Mouse (Mus musculus): ENCODE results near the gene Gsdma3. TPM values are rescaled to one million over a fixed set of nuclear protein-coding genes. Genes with fewer than 3 reads are reported as not detected.

The Gsdma3 gene
- polyA plus RNA-seq, 1 experiment = not detected

DNA sequence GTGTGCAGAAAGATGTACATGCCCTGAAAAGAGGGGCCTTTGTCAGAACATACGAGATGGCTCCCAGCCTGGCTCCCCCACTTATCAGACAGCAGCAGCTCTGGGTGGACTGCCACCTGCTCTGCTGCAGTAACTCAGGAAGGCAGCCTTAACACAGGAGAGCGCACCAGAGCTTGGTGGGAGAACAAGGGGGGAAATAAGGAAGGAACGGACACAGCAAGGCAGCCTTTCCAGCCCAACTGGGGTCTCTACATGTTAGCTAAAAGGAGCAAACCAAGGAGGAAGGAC is 43.0 kb upstream of the Gsdma3 start:
- Histone ChIP-seq H3K4me1 (ENCODE audit: control insufficient read depth, insufficient read depth, insufficient read length) (peaks cover 3% of the 10 kb centered on the region; the same call in 1 of the 2 replicates), H3K27me3 (ENCODE audit: control insufficient read depth, insufficient read depth, low read length) (no peaks in the 10 kb centered on the region), H3K36me3 (ENCODE audit: control insufficient read depth, insufficient read depth, low read length) (peaks cover 14% of the 10 kb centered on the region), H3K27ac (ENCODE audit: insufficient read depth, low read length) (peak overlapping the region; percentile 32; the same call in 1 of the 2 replicates), H3K4me3 (ENCODE audit: extremely low read depth, insufficient read depth, insufficient read length) (no peak overlapping the region)
- WGBS = 73% methylated on average over 3 of the region's 3 CpGs
- TF ChIP-seq POLR2A (IDR thresholded peaks at IDR 0.05; ENCODE audit: low read depth, low read length) (no peak), CTCF (IDR thresholded peaks at IDR 0.05; ENCODE audit: extremely low read depth, insufficient read depth, insufficient read length, insufficient replicate concordance) (no peak)
- DNase-seq (ENCODE audit: low read depth in 1 of 2, low spot score in 2 of 2) = no peak

DNA sequence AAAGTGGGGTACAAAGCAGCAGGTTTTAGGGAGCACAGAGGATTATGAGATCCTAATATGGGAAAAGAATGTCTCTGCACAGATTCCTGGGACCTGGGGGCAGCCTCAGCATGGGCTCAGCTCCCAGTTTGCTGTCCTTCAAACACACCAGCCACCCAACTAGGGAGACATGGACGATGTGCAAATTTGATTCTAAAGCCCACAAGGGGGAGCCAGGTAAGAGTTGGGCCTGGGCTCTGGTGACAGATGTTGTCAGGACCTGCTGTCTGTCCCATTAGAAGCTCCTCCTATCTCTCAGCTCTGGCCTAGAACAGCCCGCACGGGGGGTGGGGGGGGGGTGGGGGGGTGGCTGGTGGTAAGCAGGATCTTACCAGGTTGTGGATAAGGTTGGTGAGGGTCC is 42.6 kb upstream of the Gsdma3 start:
- WGBS = 38% methylated on average over 3 of the region's 3 CpGs
- H3K36me3 ChIP-seq (ENCODE audit: control insufficient read depth, insufficient read depth, low read length) = peaks cover 14% of the 10 kb centered on the region
- H3K27ac ChIP-seq (ENCODE audit: insufficient read depth, low read length) = peak overlapping the region; percentile 32; the same call in 1 of the 2 replicates
- no peak for DNase-seq (ENCODE audit: low read depth in 1 of 2, low spot score in 2 of 2)
- no peak overlapping the region for H3K4me3 ChIP-seq (ENCODE audit: extremely low read depth, insufficient read depth, insufficient read length)
- TF ChIP-seq POLR2A (IDR thresholded peaks at IDR 0.05; ENCODE audit: low read depth, low read length) = no peak
- H3K4me1 ChIP-seq (ENCODE audit: control insufficient read depth, insufficient read depth, insufficient read length) = peaks cover 3% of the 10 kb centered on the region; the same call in 1 of the 2 replicates
- no peaks in the 10 kb centered on the region for H3K27me3 ChIP-seq (ENCODE audit: control insufficient read depth, insufficient read depth, low read length)

DNA sequence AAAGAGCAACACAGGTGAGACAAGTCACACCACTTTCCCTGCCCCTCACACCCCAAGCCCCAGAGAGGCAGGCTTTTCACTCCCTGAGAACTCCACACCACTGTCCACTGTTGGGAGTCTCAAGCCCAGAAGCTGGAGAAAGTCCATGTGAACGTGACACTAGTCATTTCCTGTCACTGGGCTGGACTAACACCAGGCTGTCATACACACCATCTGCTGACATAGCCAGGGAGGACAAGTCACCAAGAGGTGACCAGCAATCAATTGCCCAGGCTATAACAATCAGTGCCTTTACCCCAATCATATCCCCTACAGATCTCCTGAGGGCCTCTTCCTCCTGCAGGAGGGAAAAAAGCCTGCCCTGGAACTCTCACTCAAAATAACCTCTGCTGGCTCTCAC is 42.0 kb upstream of the Gsdma3 start:
- Histone ChIP-seq H3K36me3 (ENCODE audit: control insufficient read depth, insufficient read depth, low read length) (peaks cover 14% of the 10 kb centered on the region), H3K4me3 (ENCODE audit: extremely low read depth, insufficient read depth, insufficient read length) (no peak overlapping the region), H3K27ac (ENCODE audit: insufficient read depth, low read length) (no peak overlapping the region), H3K4me1 (ENCODE audit: control insufficient read depth, insufficient read depth, insufficient read length) (peaks cover 3% of the 10 kb centered on the region; the same call in 1 of the 2 replicates), H3K27me3 (ENCODE audit: control insufficient read depth, insufficient read depth, low read length) (no peaks in the 10 kb centered on the region)
- WGBS = 61% methylated on average over 1 of the region's 1 CpGs
- no peak for DNase-seq (ENCODE audit: low read depth in 1 of 2, low spot score in 2 of 2)
- TF ChIP-seq CTCF (IDR thresholded peaks at IDR 0.05; ENCODE audit: extremely low read depth, insufficient read depth, insufficient read length, insufficient replicate concordance) (no peak), POLR2A (IDR thresholded peaks at IDR 0.05; ENCODE audit: low read depth, low read length) (no peak)

DNA sequence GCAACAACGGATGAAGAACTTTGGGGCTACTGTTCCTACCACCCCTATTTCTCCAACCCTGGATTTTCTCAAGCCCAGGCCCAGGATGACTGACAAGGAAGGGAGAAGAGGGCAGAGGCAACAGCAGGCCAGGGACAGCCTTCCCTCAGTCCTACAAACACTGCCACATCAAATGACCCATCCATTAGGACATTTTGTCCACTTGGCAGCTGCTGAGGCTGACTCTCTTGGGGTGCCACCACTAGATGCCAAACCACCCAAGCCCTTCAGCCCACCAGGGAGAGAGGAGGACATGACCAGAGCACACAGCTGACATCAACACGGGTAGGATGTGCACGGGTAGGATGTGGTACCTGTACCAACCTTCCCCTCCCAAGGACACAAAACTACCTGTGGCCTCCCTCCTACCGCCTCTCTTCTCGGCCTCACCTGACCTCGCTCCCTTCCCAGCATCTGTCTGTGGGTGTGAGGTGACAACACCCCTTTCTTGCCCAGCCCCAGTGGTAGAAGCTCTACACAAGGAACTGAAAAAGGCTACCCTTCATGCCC is 41.5 kb upstream of the Gsdma3 start:
- DNase-seq (ENCODE audit: low read depth in 1 of 2, low spot score in 2 of 2) = no peak
- no peak for TF ChIP-seq CTCF (IDR thresholded peaks at IDR 0.05; ENCODE audit: extremely low read depth, insufficient read depth, insufficient read length, insufficient replicate concordance)
- no peak for TF ChIP-seq POLR2A (IDR thresholded peaks at IDR 0.05; ENCODE audit: low read depth, low read length)
- 87% methylated on average over 6 of the region's 6 CpGs for WGBS
- Histone ChIP-seq H3K27me3 (ENCODE audit: control insufficient read depth, insufficient read depth, low read length) (no peaks in the 10 kb centered on the region), H3K4me1 (ENCODE audit: control insufficient read depth, insufficient read depth, insufficient read length) (peaks cover 3% of the 10 kb centered on the region; the same call in 1 of the 2 replicates), H3K4me3 (ENCODE audit: extremely low read depth, insufficient read depth, insufficient read length) (no peak overlapping the region), H3K27ac (ENCODE audit: insufficient read depth, low read length) (no peak overlapping the region), H3K36me3 (ENCODE audit: control insufficient read depth, insufficient read depth, low read length) (peaks cover 14% of the 10 kb centered on the region)

DNA sequence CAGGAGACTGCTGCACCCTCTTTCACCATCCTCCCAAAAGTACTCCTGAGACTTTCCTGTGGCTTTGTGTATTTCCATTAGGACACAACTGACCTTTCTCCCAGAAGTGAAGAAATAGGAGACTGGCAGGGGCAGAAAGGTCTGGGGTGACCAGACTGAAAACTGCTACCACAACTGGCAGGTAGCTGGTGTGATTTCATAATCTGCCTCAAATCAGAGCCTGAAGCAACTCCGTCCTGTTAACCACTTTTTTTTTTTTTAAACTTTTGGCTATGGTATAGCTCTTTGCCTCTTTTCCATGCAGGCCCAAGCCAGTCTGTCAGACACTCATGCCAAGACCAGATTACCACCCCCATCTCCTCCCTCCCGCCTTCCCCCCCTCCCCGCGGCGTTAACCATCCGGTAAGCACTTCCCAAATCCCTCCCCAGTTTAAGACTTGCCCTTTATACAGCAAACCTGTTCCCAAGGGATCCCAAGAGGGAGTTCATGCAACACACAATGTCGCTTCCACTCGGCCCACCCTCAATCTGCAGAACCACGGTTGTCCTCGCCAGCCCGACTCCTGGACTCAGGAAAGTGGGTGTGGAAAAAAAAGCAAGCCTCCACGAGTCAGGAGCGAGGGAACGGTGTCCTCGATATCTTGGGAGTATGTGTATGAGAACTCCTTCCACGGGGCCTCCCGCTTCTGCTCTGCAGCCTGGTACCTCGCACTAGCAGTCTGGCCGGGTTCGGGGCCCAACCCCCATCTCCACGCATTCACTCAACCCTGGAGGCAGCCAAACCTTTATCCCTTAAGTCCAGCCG is 39.9 kb upstream of the Gsdma3 start:
- H3K27me3 ChIP-seq (ENCODE audit: control insufficient read depth, insufficient read depth, low read length) = no peaks in the 10 kb centered on the region
- WGBS = 4% methylated on average over 22 of the region's 22 CpGs
- no peak for DNase-seq (ENCODE audit: low read depth in 1 of 2, low spot score in 2 of 2)
- H3K27ac ChIP-seq (ENCODE audit: insufficient read depth, low read length) = no peak overlapping the region
- peaks cover 14% of the 10 kb centered on the region for H3K36me3 ChIP-seq (ENCODE audit: control insufficient read depth, insufficient read depth, low read length)
- TF ChIP-seq POLR2A (IDR thresholded peaks at IDR 0.05; ENCODE audit: low read depth, low read length) (no peak), CTCF (IDR thresholded peaks at IDR 0.05; ENCODE audit: extremely low read depth, insufficient read depth, insufficient read length, insufficient replicate concordance) (no peak)
- peak overlapping the region; percentile 87 for H3K4me3 ChIP-seq (ENCODE audit: extremely low read depth, insufficient read depth, insufficient read length)
- peaks cover 3% of the 10 kb centered on the region; the same call in 1 of the 2 replicates for H3K4me1 ChIP-seq (ENCODE audit: control insufficient read depth, insufficient read depth, insufficient read length)

DNA sequence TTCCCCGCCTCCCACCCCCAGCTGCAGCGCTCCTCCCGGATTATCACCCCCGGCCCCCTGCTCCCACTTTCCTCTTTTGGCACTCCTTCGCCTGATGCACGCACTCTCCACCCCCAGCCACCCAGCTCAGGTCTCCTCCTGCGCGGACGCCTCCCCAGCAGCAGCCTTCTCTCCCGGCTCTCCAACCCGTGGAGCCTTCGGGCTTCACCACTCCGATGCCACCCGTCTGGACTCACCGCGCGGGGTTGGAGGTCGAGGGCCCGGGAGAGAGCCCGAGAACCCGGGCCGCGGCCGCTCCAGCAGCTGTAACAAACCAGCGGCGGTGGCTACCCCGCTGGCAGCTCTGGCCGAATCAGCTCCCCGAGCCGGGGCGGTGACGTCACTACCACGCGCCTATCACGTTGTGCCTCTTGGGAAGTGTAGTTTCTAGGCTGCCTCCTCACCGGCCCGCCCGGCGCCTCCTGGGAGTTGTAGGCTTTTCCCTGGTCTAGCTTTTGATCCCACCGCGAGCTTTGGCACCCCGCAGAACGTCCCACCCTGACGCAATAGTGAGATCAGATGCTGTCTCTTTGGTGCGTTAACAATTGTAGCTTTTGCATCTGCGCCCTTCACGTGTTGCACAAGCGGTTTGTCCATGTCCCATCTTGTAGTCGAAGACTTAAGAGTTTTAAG is 39.1 kb upstream of the Gsdma3 start, which contains the start of gene Ormdl3:
TSS of gene Ormdl3 (minus strand) at position 477 of the 672 bp plus-strand sequence.
- Histone ChIP-seq H3K4me1 (ENCODE audit: control insufficient read depth, insufficient read depth, insufficient read length) (peaks cover 3% of the 10 kb centered on the region; the same call in 1 of the 2 replicates), H3K27me3 (ENCODE audit: control insufficient read depth, insufficient read depth, low read length) (no peaks in the 10 kb centered on the region), H3K4me3 (ENCODE audit: extremely low read depth, insufficient read depth, insufficient read length) (peak within 1 kb of the TSS; percentile 87), H3K27ac (ENCODE audit: insufficient read depth, low read length) (peak within 1 kb of the TSS; percentile 59), H3K36me3 (ENCODE audit: control insufficient read depth, insufficient read depth, low read length) (peaks cover 14% of the 10 kb centered on the region)
- DNase-seq (ENCODE audit: low read depth in 1 of 2, low spot score in 2 of 2) = peak; percentile 82 to 97
- TF ChIP-seq POLR2A (IDR thresholded peaks at IDR 0.05; ENCODE audit: low read depth, low read length) (no peak; the same call in 1 of the 2 replicates), CTCF (IDR thresholded peaks at IDR 0.05; ENCODE audit: extremely low read depth, insufficient read depth, insufficient read length, insufficient replicate concordance) (no peak)
- 1% methylated on average over 48 of the region's 49 CpGs for WGBS
